Mouse (Mus musculus) G1E (cell line): ENCODE data around the gene Adamtsl3.

ENCODE experiments used
- CTCF ChIP-seq: IDR thresholded peaks from 2 replicates; pipeline ENCODE4 v1.5.1; 2012; ENCODE audit warnings: low read depth, low read length, inconsistent platforms, mixed read lengths
- GATA1 ChIP-seq: IDR thresholded peaks from 2 replicates; pipeline ENCODE4 v1.6.1; 2012; ENCODE audit warnings: borderline replicate concordance, low read length, inconsistent platforms, mixed read lengths

GRCm38 (mm10) chr7:82395239-82395638 is 59.7 kb downstream of the Adamtsl3 start:
- no peak for TF ChIP-seq CTCF
- no peak for TF ChIP-seq GATA1
